Mouse (Mus musculus): ENCODE results near the gene Mapkap1. TPM values are rescaled to one million over a fixed set of nuclear protein-coding genes. Genes with fewer than 3 reads are reported as not detected.

Gene Mapkap1
- polyA plus RNA-seq, 1 experiment from 2014 or later = 93.3 TPM

DNA sequence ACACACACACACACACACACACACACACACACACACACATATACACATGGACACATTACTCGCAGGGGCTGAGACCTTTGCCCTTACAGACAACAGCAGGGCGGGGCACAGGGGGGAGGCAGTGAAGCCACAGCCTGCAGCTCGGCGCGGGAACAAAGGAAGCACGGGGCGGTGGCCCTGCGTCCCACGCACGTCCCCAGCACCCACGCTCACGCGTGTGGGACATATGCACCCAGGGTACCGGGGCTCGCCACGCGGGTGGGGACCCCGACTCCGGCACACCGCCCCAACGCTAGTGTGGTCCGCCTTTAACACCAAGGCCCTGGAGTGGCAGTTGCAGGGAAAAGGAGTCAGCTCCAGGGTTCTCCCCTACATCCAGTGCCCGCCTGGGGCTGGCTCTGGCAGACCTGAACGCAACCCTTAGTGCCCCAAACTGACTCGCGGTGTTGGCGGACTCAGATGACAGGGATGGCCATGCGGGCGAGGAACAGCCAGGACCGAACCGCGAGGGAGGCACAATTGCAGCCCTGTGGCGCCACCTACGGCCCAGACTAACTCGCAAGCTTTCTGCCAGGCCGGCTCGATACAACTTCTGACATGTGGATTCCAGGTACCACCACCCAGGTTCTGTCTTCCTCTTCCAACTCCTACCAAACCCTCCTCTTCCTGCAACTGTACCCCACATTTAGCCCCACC, 232.5 kb downstream of the Mapkap1 start:
- Histone ChIP-seq H3K27ac (ENCODE audit: low read depth) (no peak overlapping the region), H3K4me2 (peak overlapping the region; percentile 92), H3K9me3 (ENCODE audit: low read depth, low read length) (no peaks in the 10 kb centered on the region), H3K4me3 (ENCODE audit: low read depth, low read length) (peak overlapping the region; percentile 38), H3K36me3 (ENCODE audit: insufficient read depth) (no peaks in the 10 kb centered on the region), H3K27me3 (ENCODE audit: insufficient read depth, low read length) (no peaks in the 10 kb centered on the region), H3K9ac (peak overlapping the region; percentile 56), H3K4me1 (ENCODE audit: insufficient read depth) (no peaks in the 10 kb centered on the region)
- WGBS = 18% methylated on average over 37 of the region's 37 CpGs
- TF ChIP-seq CTCF (IDR thresholded peaks at IDR 0.05; ENCODE audit: low read depth) = peak; percentile 92
- peak; percentile 83 for ATAC-seq (ENCODE audit: insufficient read depth)
- DNase-seq = peak; percentile 95

DNA sequence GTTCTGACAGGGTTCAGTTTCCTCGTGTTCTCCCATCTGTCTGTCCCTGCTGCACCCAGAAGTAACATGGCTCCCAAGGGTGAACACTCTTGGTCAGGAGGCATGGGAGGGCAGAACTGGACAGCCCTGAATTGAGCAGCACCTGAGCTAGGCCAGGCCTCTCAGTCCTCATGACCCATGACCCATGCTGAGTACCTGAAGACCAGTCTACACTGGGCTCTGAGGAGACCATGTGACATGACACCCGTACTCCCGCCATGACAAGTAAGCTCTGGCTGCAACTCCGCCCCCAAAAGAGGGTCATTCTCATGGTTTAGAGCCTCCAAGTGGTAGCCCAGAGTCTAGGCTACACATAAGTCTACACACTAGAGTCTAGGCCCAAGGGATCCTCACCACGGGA, 233.2 kb downstream of the Mapkap1 start:
- no peak overlapping the region for H3K9ac ChIP-seq
- WGBS = 56% methylated on average over 5 of the region's 5 CpGs
- DNase-seq (no peak), ATAC-seq (ENCODE audit: insufficient read depth) (peak; percentile 42; the same call in 1 of the 2 replicates)
- H3K4me2 ChIP-seq = peak overlapping the region; percentile 92; the same call in 1 of the 2 replicates
- no peak overlapping the region for H3K27ac ChIP-seq (ENCODE audit: low read depth)
- H3K4me3 ChIP-seq (ENCODE audit: low read depth, low read length) = no peak overlapping the region
- H3K27me3 ChIP-seq (ENCODE audit: insufficient read depth, low read length) = no peaks in the 10 kb centered on the region
- H3K4me1 ChIP-seq (ENCODE audit: insufficient read depth) = no peaks in the 10 kb centered on the region
- TF ChIP-seq CTCF (IDR thresholded peaks at IDR 0.05; ENCODE audit: low read depth) = no peak
- no peaks in the 10 kb centered on the region for H3K9me3 ChIP-seq (ENCODE audit: low read depth, low read length)
- H3K36me3 ChIP-seq (ENCODE audit: insufficient read depth) = no peaks in the 10 kb centered on the region

DNA sequence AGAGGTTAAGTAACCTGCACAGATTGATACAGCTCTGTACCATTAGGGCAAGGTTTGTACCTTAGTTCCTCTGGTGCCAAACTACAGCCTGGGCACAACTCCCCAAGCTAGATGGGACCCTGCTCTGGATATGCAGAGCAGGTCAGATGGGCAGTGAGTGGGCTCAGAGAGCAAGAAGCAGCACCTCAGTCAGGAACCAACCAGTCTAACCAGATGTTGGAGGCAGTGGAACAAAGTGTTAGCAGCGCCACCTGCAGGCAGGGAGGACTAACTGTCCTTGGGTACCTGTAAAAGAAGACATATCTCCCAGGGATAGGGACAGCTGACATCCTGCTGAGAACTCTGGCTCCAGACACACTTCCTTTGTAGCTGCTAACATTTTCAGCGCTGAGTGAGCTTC, 235.8 kb downstream of the Mapkap1 start:
- no peak for ATAC-seq (ENCODE audit: insufficient read depth)

DNA sequence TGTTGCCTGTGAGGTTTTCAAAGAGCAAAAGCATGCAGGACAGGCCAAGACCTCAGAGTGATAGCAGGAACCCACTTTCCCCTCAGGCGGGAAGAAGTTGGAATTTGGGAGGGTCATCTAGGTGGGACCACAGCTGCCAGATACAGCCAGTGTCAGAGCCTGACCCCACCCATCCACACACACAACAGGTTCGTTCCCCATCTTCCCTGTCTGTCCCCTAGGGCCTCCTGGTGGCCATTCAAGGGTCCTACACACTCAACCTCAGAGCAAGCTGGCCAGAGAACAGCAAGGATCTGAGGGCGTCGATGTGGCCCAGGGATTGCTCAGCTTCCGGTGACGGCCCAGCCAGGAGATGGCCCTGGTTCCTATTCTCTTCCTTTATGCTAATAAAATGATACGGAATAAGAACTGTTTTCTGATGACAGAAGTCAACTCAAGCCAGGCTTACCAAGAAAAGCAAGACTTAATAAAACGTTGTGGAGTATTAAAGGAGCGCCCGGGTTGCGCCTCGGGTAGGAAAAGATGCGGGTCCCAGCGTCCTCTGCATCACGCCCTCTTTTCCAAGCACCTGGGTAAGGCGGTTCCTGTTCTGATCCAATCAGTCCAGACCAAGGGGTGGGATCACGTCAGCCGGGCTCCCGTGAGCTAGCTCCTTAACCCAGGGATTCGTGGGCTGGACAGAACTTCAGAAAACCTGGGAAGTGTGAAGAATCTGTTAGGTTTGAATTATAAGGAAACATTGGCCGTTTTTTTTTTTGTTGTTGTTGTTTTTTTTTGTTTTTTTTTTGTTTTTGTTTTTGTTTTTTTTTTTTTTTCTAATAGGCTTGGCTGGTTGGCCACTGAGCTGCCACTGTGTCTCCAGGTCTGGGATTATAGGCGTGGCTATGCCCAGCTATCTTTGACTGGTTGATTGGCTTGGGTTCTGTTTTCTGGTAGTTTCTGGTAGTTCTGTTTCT, 238.3 kb downstream of the Mapkap1 start:
- 43% methylated on average over 22 of the region's 22 CpGs for WGBS
- H3K27me3 ChIP-seq (ENCODE audit: insufficient read depth, low read length) = no peaks in the 10 kb centered on the region
- no peak overlapping the region for H3K4me3 ChIP-seq (ENCODE audit: low read depth, low read length)
- peak; percentile 76 for TF ChIP-seq CTCF (IDR thresholded peaks at IDR 0.05; ENCODE audit: low read depth)
- no peak overlapping the region for H3K4me2 ChIP-seq
- H3K9ac ChIP-seq = no peak overlapping the region
- H3K9me3 ChIP-seq (ENCODE audit: low read depth, low read length) = no peaks in the 10 kb centered on the region
- no peaks in the 10 kb centered on the region for H3K36me3 ChIP-seq (ENCODE audit: insufficient read depth)
- no peak overlapping the region for H3K27ac ChIP-seq (ENCODE audit: low read depth)
- DNase-seq (peak; percentile 49), ATAC-seq (ENCODE audit: insufficient read depth) (no peak)
- H3K4me1 ChIP-seq (ENCODE audit: insufficient read depth) = no peaks in the 10 kb centered on the region; the same call in 1 of the 2 replicates

More for the DNA sequence above, 235.8 kb downstream of the Mapkap1 start:
- Histone ChIP-seq H3K27me3 (ENCODE audit: insufficient read depth, low read length) (no peaks in the 10 kb centered on the region), H3K4me3 (ENCODE audit: low read depth, low read length) (no peak overlapping the region), H3K4me1 (ENCODE audit: insufficient read depth) (no peaks in the 10 kb centered on the region; the same call in 1 of the 2 replicates), H3K27ac (ENCODE audit: low read depth) (no peak overlapping the region), H3K9ac (no peak overlapping the region), H3K4me2 (no peak overlapping the region), H3K36me3 (ENCODE audit: insufficient read depth) (no peaks in the 10 kb centered on the region), H3K9me3 (ENCODE audit: low read depth, low read length) (no peaks in the 10 kb centered on the region)
- DNase-seq = peak; percentile 55
- peak; percentile 56 for TF ChIP-seq CTCF (IDR thresholded peaks at IDR 0.05; ENCODE audit: low read depth)
- WGBS = 42% methylated on average over 2 of the region's 2 CpGs

DNA sequence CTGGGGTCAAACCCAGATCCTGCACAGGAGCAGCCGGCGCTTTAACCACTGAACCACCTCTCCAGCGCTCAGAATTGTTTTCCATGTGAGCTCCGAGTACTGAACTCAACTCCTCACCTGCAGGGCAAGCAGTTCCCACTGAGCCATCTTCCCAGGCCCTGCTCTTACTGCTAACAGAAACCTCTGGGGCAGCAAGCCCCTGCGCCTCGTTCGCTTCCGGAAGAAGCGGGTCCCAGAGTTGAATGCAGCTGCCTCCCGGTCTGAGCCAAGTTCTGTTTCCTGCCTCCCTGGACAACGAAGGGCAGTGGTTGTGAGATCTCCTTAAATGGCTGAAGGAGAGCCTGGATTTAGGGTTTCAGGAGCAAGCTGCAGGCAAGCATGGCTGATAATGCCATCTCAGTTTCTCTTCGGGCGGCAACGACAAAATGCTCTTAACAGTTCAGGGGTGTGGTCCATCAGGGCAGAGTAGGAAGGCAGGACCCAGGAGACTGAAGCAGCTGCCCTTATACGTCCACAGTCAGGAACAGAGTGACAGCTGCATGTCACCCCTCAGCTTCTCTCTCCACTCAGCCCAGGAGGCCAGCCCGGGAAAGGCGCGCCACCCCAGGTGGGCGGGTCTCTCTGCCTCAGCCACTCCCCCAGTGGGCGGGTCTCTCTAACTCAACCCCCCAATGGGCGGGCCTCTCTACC, 239.4 kb downstream of the Mapkap1 start:
- Histone ChIP-seq H3K4me2 (peak overlapping the region; percentile 87), H3K9me3 (ENCODE audit: low read depth, low read length) (no peaks in the 10 kb centered on the region), H3K4me3 (ENCODE audit: low read depth, low read length) (peak overlapping the region; percentile 41), H3K4me1 (ENCODE audit: insufficient read depth) (no peaks in the 10 kb centered on the region; the same call in 1 of the 2 replicates), H3K27me3 (ENCODE audit: insufficient read depth, low read length) (no peaks in the 10 kb centered on the region), H3K27ac (ENCODE audit: low read depth) (peak overlapping the region; percentile 50), H3K36me3 (ENCODE audit: insufficient read depth) (no peaks in the 10 kb centered on the region), H3K9ac (peak overlapping the region; percentile 48)
- TF ChIP-seq CTCF (IDR thresholded peaks at IDR 0.05; ENCODE audit: low read depth) = no peak
- DNase-seq (peak; percentile 87), ATAC-seq (ENCODE audit: insufficient read depth) (peak; percentile 86)
- WGBS = 9% methylated on average over 21 of the region's 21 CpGs

DNA sequence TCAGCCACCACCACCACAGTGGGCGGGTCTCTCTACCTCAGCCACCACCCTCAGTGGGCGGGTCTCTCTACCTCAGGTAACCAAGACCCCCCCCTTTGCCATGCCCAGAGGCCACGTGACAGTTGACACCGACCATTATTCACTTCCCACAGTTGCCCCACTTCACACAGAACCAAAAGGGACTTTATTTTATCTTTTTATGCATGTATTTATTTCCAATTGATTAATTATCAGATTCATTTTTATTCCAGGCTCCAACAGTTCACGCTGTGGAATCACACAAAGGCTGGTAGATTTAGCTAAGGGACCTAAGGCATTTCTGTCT, 239.9 kb downstream of the Mapkap1 start:
- Histone ChIP-seq H3K4me2 (peak overlapping the region; percentile 87), H3K27ac (ENCODE audit: low read depth) (no peak overlapping the region), H3K4me3 (ENCODE audit: low read depth, low read length) (peak overlapping the region; percentile 41), H3K9ac (no peak overlapping the region), H3K9me3 (ENCODE audit: low read depth, low read length) (no peaks in the 10 kb centered on the region), H3K4me1 (ENCODE audit: insufficient read depth) (no peaks in the 10 kb centered on the region; the same call in 1 of the 2 replicates), H3K36me3 (ENCODE audit: insufficient read depth) (no peaks in the 10 kb centered on the region), H3K27me3 (ENCODE audit: insufficient read depth, low read length) (no peaks in the 10 kb centered on the region)
- DNase-seq (no peak), ATAC-seq (ENCODE audit: insufficient read depth) (no peak)
- TF ChIP-seq CTCF (IDR thresholded peaks at IDR 0.05; ENCODE audit: low read depth) = no peak
- WGBS = 9% methylated on average over 5 of the region's 5 CpGs

Measured in lung, embryonic 14.5 days (tissue).